Mouse (Mus musculus) forebrain, postnatal 0 days (tissue): Measurements from ENCODE around the gene Arhgef9. TPM values are rescaled to one million over a fixed set of nuclear protein-coding genes. Genes with fewer than 3 reads are reported as not detected.
A peak's percentile ranks its signal among the peaks of the same experiment; 100 is the strongest.

ENCODE experiments used
- ATAC-seq: fragments of 200-750 bp; cut with Nextera tagmentation; 2 replicates; pipeline ENCODE4 v1.8.0; 2017; ENCODE audit warnings: mild to moderate bottlenecking, moderate library complexity
- DNase-seq: peaks from one replicate; pipeline ENCODE4 v3.0.0-alpha.2; 2015
- H3K27ac ChIP-seq: fragments of 300-500 bp; sonication (generic); 2 replicates; pipeline ENCODE4 v1.5.1; 2014; ENCODE audit warnings: low read depth, mild to moderate bottlenecking, antibody characterized with exemption, low read length, moderate library complexity, mixed read lengths
- H3K27me3 ChIP-seq: fragments of 300-500 bp; sonication (generic); 2 replicates; pipeline ENCODE4 v1.6.1; 2014; ENCODE audit warnings: mild to moderate bottlenecking, low read length, mixed read lengths; ENCODE audit not compliant: insufficient read depth
- H3K36me3 ChIP-seq: fragments of 300-500 bp; sonication (generic); 2 replicates; pipeline ENCODE4 v1.6.1; 2014; ENCODE audit warnings: mild to moderate bottlenecking, moderate library complexity; ENCODE audit not compliant: insufficient read depth
- H3K4me1 ChIP-seq: fragments of 300-500 bp; sonication (generic); 2 replicates; pipeline ENCODE4 v1.6.1; 2014; ENCODE audit warnings: antibody characterized with exemption; ENCODE audit not compliant: insufficient read depth
- H3K4me2 ChIP-seq: fragments of 300-500 bp; sonication (generic); 2 replicates; pipeline ENCODE4 v1.6.1; 2014; ENCODE audit warnings: low read depth, mild to moderate bottlenecking, moderate library complexity
- H3K4me3 ChIP-seq: fragments of 300-500 bp; sonication (generic); 2 replicates; pipeline ENCODE4 v1.5.1; 2014; ENCODE audit warnings: low read depth, low read length, mixed read lengths
- H3K9ac ChIP-seq: fragments of 300-500 bp; sonication (generic); 2 replicates; pipeline ENCODE4 v1.6.1; 2014; ENCODE audit warnings: mild to moderate bottlenecking
- H3K9me3 ChIP-seq: fragments of 300-500 bp; sonication (generic); 2 replicates; pipeline ENCODE4 v1.6.1; 2016; ENCODE audit warnings: low read length
- CTCF ChIP-seq: sonication (generic); IDR thresholded peaks from 2 replicates; pipeline ENCODE4 v1.5.1; 2016; ENCODE audit warnings: antibody characterized with exemption, control low read depth, low read depth
- WGBS: fragments of 180-500 bp; shearing (Covaris S2); extraction: QIAGEN DNeasy Blood & Tissue Kit; methylation state at CpG from one replicate; pipeline ENCODE4 v1.1.7; 2014; 5-methylcytosine and 5-hydroxymethylcytosine counted together
- polyA plus RNA-seq: library from polyadenylated mRNA; unstranded; fragments of >200 nt; fragmentation: Nextera tagmentation; extraction: Ambion mirVana; gene quantifications from 2 replicates; pipeline ENCODE4 v1.2.1, GENCODE M21; 2015
- total RNA-seq: library from RNA; depleted of rRNA; stranded (reverse); fragments of >200 nt; gene quantifications from 2 replicates; pipeline ENCODE4 v1.2.3, GENCODE M21; 2014

The Arhgef9 gene
- total and polyA plus RNA-seq, 2 experiments from 2014 or later = 30.5 to 71.1 TPM

GRCm38 (mm10) chrX:95123462-95123861, 73.2 kb downstream of the Arhgef9 start:
- no peak overlapping the region for H3K9ac ChIP-seq
- H3K4me1 ChIP-seq = no peaks in the 10 kb centered on the region
- H3K27ac ChIP-seq = no peak overlapping the region
- no peaks in the 10 kb centered on the region for H3K27me3 ChIP-seq
- no peak for ATAC-seq
- no peak overlapping the region for H3K4me3 ChIP-seq
- H3K4me2 ChIP-seq = no peak overlapping the region
- H3K36me3 ChIP-seq = no peaks in the 10 kb centered on the region
- no peak for TF ChIP-seq CTCF
- 36% methylated on average over 6 of the region's 6 CpGs for WGBS
- DNase-seq = no peak
- no peaks in the 10 kb centered on the region for H3K9me3 ChIP-seq

- WGBS = 86% methylated on average over 3 of the region's 3 CpGs
- Histone ChIP-seq H3K36me3 (no peaks in the 10 kb centered on the region), H3K9ac (no peak overlapping the region), H3K4me2 (no peak overlapping the region), H3K4me3 (no peak overlapping the region), H3K27ac (no peak overlapping the region), H3K4me1 (no peaks in the 10 kb centered on the region), H3K9me3 (no peaks in the 10 kb centered on the region), H3K27me3 (no peaks in the 10 kb centered on the region)
- no peak for DNase-seq
- no peak for TF ChIP-seq CTCF
- ATAC-seq = no peak
These were observed 92.3 kb downstream of the Arhgef9 start for GRCm38 (mm10) chrX:95104361-95104760.

- Histone ChIP-seq H3K27me3 (no peaks in the 10 kb centered on the region), H3K4me3 (no peak overlapping the region), H3K4me2 (no peak overlapping the region), H3K9ac (no peak overlapping the region), H3K4me1 (no peaks in the 10 kb centered on the region), H3K36me3 (no peaks in the 10 kb centered on the region), H3K9me3 (no peaks in the 10 kb centered on the region), H3K27ac (no peak overlapping the region)
- DNase-seq (no peak), ATAC-seq (no peak)
- 78% methylated on average over 4 of the region's 4 CpGs for WGBS
- no peak for TF ChIP-seq CTCF
These were observed 109.0 kb downstream of the Arhgef9 start for GRCm38 (mm10) chrX:95087674-95088073.

GRCm38 (mm10) chrX:95077013-95077699, 119.5 kb downstream of the Arhgef9 start:
- Histone ChIP-seq H3K4me1 (no peaks in the 10 kb centered on the region), H3K4me2 (no peak overlapping the region), H3K4me3 (no peak overlapping the region), H3K9ac (no peak overlapping the region), H3K27me3 (no peaks in the 10 kb centered on the region), H3K36me3 (no peaks in the 10 kb centered on the region; the same call in 1 of the 2 replicates), H3K27ac (no peak overlapping the region), H3K9me3 (no peaks in the 10 kb centered on the region)
- DNase-seq (no peak), ATAC-seq (no peak)
- TF ChIP-seq CTCF = no peak
- WGBS = 90% methylated on average over 9 of the region's 9 CpGs

GRCm38 (mm10) chrX:95027907-95028306, 168.7 kb downstream of the Arhgef9 start:
- no peak for TF ChIP-seq CTCF

GRCm38 (mm10) chrX:95026361-95026892, 170.2 kb downstream of the Arhgef9 start, which contains the start of gene Spin4:
Gene Spin4 (minus strand): TSS chrX:95026682.
- DNase-seq (peak; percentile 79), ATAC-seq (peak; percentile 94)
- no peak; the same call in 1 of the 2 replicates for TF ChIP-seq CTCF
- Histone ChIP-seq H3K4me2 (peak within 1 kb of the TSS; percentile 57), H3K27me3 (no peaks in the 10 kb centered on the region), H3K4me3 (peak within 1 kb of the TSS; percentile 49), H3K9me3 (no peaks in the 10 kb centered on the region), H3K36me3 (no peaks in the 10 kb centered on the region), H3K4me1 (no peaks in the 10 kb centered on the region), H3K9ac (peak within 1 kb of the TSS; percentile 59), H3K27ac (peak within 1 kb of the TSS; percentile 82)
- WGBS = 24% methylated on average over 30 of the region's 30 CpGs

More at GRCm38 (mm10) chrX:95027907-95028306, 168.7 kb downstream of the Arhgef9 start:
- Histone ChIP-seq H3K4me3 (no peak overlapping the region), H3K9me3 (no peaks in the 10 kb centered on the region), H3K36me3 (no peaks in the 10 kb centered on the region), H3K27me3 (no peaks in the 10 kb centered on the region), H3K4me2 (no peak overlapping the region), H3K9ac (no peak overlapping the region), H3K4me1 (no peaks in the 10 kb centered on the region), H3K27ac (no peak overlapping the region)
- DNase-seq (no peak), ATAC-seq (no peak)
- 73% methylated on average over 5 of the region's 5 CpGs for WGBS

- Histone ChIP-seq H3K9ac (peak overlapping the region; percentile 59), H3K9me3 (no peaks in the 10 kb centered on the region), H3K4me1 (no peaks in the 10 kb centered on the region), H3K27ac (peak overlapping the region; percentile 82), H3K4me3 (peak overlapping the region; percentile 49), H3K27me3 (no peaks in the 10 kb centered on the region), H3K4me2 (peak overlapping the region; percentile 57), H3K36me3 (no peaks in the 10 kb centered on the region)
- ATAC-seq (peak; percentile 50), DNase-seq (no peak)
- TF ChIP-seq CTCF = no peak
- 31% methylated on average over 23 of the region's 23 CpGs for WGBS
These were observed 170.8 kb downstream of the Arhgef9 start for GRCm38 (mm10) chrX:95025779-95026360.
